Mouse (Mus musculus): ENCODE data around the gene Shkbp1.

The Shkbp1 gene

GRCm38 (mm10) chr7:27355745-27356240, at the start of gene Shkbp1:
Gene Shkbp1 (minus strand): TSS chr7:27356019.
- peak; percentile 78 for DNase-seq (ENCODE audit: low read depth, low spot score)

GRCm38 (mm10) chr7:27404203-27404942, 48.6 kb upstream of the Shkbp1 start:
- no peak for DNase-seq (ENCODE audit: low read depth, low spot score)

- DNase-seq (ENCODE audit: low read depth, low spot score): peak; percentile 53
Observed at GRCm38 (mm10) chr7:27402675-27403074, 46.9 kb upstream of the Shkbp1 start.

GRCm38 (mm10) chr7:27400545-27400944, 44.7 kb upstream of the Shkbp1 start:
- no peak for DNase-seq (ENCODE audit: low read depth, low spot score)

- peak; percentile 59 for DNase-seq (ENCODE audit: low read depth, low spot score)
Observed at GRCm38 (mm10) chr7:27397048-27397949, 41.5 kb upstream of the Shkbp1 start.

GRCm38 (mm10) chr7:27396184-27397047, 40.6 kb upstream of the Shkbp1 start:
- DNase-seq (ENCODE audit: low read depth, low spot score): no peak

GRCm38 (mm10) chr7:27395521-27396183, 39.8 kb upstream of the Shkbp1 start:
- DNase-seq (ENCODE audit: low read depth, low spot score): no peak

GRCm38 (mm10) chr7:27391416-27391815, 35.6 kb upstream of the Shkbp1 start:
- DNase-seq (ENCODE audit: low read depth, low spot score): no peak

GRCm38 (mm10) chr7:27389213-27389612, 33.4 kb upstream of the Shkbp1 start:
- no peak for DNase-seq (ENCODE audit: low read depth, low spot score)

GRCm38 (mm10) chr7:27384731-27385130, 28.9 kb upstream of the Shkbp1 start:
- no peak for DNase-seq (ENCODE audit: low read depth, low spot score)

GRCm38 (mm10) chr7:27384134-27384533, 28.3 kb upstream of the Shkbp1 start:
- DNase-seq (ENCODE audit: low read depth, low spot score): no peak

GRCm38 (mm10) chr7:27383233-27383632, 27.4 kb upstream of the Shkbp1 start:
- no peak for DNase-seq (ENCODE audit: low read depth, low spot score)

GRCm38 (mm10) chr7:27381560-27381959, 25.7 kb upstream of the Shkbp1 start:
- DNase-seq (ENCODE audit: low read depth, low spot score): no peak

GRCm38 (mm10) chr7:27381009-27381408, 25.2 kb upstream of the Shkbp1 start:
- DNase-seq (ENCODE audit: low read depth, low spot score): no peak

- no peak for DNase-seq (ENCODE audit: low read depth, low spot score)
Observed at GRCm38 (mm10) chr7:27379836-27380235, 24.0 kb upstream of the Shkbp1 start.

GRCm38 (mm10) chr7:27378431-27378830, 22.6 kb upstream of the Shkbp1 start:
- DNase-seq (ENCODE audit: low read depth, low spot score): no peak

GRCm38 (mm10) chr7:27375274-27375673, 19.5 kb upstream of the Shkbp1 start:
- DNase-seq (ENCODE audit: low read depth, low spot score): no peak

- no peak for DNase-seq (ENCODE audit: low read depth, low spot score)
Observed at GRCm38 (mm10) chr7:27371715-27372462, 16.1 kb upstream of the Shkbp1 start.

- no peak for DNase-seq (ENCODE audit: low read depth, low spot score)
Observed at GRCm38 (mm10) chr7:27369111-27369510, 13.3 kb upstream of the Shkbp1 start.

GRCm38 (mm10) chr7:27367976-27368375, 12.2 kb upstream of the Shkbp1 start:
- DNase-seq (ENCODE audit: low read depth, low spot score): no peak

Measured in retina, postnatal 7 days (tissue).